Mouse (Mus musculus) thymus, adult 2 months (tissue): ENCODE measurements around the gene Adar. TPM values are rescaled to one million over a fixed set of nuclear protein-coding genes. Genes with fewer than 3 reads are reported as not detected.
A peak's percentile ranks its signal among the peaks of the same experiment; 100 is the strongest.

ENCODE experiments used
- DNase-seq: peaks from one replicate; pipeline ENCODE4 v3.0.0; 2021
- H3K27ac ChIP-seq: fragments of 200-500 bp; 2 replicates; pipeline ENCODE4 v1.5.1; 2012; ENCODE audit warnings: low read length, control low read depth; ENCODE audit not compliant: control insufficient read depth, insufficient read depth
- H3K27me3 ChIP-seq: fragments of 200-500 bp; 2 replicates; pipeline ENCODE4 v1.6.1; 2012; ENCODE audit warnings: mild to moderate bottlenecking, low read length, moderate library complexity, mixed read lengths; ENCODE audit not compliant: control insufficient read depth, insufficient read depth
- H3K36me3 ChIP-seq: fragments of 200-500 bp; 2 replicates; pipeline ENCODE4 v1.6.1; 2012; ENCODE audit warnings: mild to moderate bottlenecking, low read length, moderate library complexity; ENCODE audit not compliant: control insufficient read depth, insufficient read depth
- H3K4me1 ChIP-seq: fragments of 200-500 bp; replicated peaks from 2 replicates; pipeline ENCODE4 v1.6.1; 2012; ENCODE audit warnings: low read length; ENCODE audit not compliant: control insufficient read depth, insufficient read depth
- H3K4me3 ChIP-seq: fragments of 200-500 bp; 2 replicates; pipeline ENCODE4 v1.5.1; 2012; ENCODE audit warnings: mild to moderate bottlenecking, low read length, control low read depth, moderate library complexity; ENCODE audit not compliant: control insufficient read depth, insufficient read depth
- CTCF ChIP-seq: fragments of 200-500 bp; IDR thresholded peaks from 2 replicates; pipeline ENCODE4 v1.5.1; 2012; ENCODE audit warnings: mild to moderate bottlenecking, control low read depth, low read length, moderate library complexity, borderline replicate concordance; ENCODE audit not compliant: control insufficient read depth, poor library complexity, insufficient read depth; ENCODE audit errors: extremely low read depth
- POLR2A ChIP-seq: fragments of 200-500 bp; IDR thresholded peaks from 2 replicates; pipeline ENCODE4 v1.6.1; 2012; ENCODE audit warnings: mild to moderate bottlenecking, low read length, control low read depth, moderate library complexity; ENCODE audit not compliant: control insufficient read depth, poor library complexity, insufficient read depth; ENCODE audit errors: extremely low read depth
- WGBS: fragments of 180-500 bp; shearing (Covaris S2); methylation state at CpG from one replicate; pipeline ENCODE4 v1.1.7; 2018; 5-methylcytosine and 5-hydroxymethylcytosine counted together
- polyA plus RNA-seq: library from polyadenylated mRNA; depleted of rRNA; stranded (reverse); fragments of >200 nt; gene quantifications from 2 replicates; pipeline ENCODE4 v1.2.3, GENCODE M21; 2012

The Adar gene
- polyA plus RNA-seq, 1 experiment, result 71.1 TPM

DNA sequence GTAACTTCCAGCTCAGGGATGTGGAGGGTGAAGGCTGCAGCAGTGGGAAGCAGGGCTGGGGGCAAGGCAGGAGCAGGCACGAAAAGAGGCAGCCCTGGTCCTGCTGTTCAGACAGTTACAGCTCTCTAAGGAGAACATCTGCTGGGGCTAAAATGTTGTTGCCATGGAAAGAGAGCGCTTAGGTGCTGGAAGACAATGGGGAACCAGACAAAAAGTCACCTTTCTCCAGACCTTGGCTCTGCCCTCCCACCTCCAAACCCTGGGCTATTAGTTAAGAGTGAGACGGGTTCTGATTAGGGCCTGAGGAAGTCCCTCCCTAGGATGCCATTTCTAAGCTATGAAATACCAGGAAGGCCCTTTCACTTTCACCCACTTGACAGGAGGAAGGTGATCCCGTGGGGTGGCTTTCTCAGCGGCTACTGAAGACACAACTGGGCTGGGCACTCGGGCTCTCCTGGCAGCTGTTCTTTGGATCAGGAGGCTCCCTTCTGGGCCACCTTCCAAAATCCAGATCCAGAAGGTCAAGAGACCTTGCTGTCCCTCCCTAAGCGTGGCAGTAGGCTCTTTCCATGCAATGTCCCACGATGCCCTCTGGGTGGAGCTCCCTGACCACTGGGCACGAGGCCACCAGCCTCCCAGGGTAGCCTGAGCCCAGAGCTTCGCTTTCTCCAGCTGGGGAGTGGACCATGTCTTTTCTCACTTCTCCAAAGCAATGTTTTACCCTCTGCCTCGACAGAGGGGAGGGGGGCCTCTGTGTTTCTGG is 70.3 kb downstream of the Adar start:
- Histone ChIP-seq H3K4me1 (no peaks in the 10 kb centered on the region), H3K27ac (no peak overlapping the region), H3K36me3 (peaks cover 22% of the 10 kb centered on the region), H3K27me3 (no peaks in the 10 kb centered on the region), H3K4me3 (no peak overlapping the region)
- TF ChIP-seq POLR2A, result no peak
- 0 out of 2 replicates have a peak, but pooled peaks have one; percentile 25 for TF ChIP-seq CTCF
- 23% methylated on average over 11 of the region's 11 CpGs for WGBS
- peak; percentile 28 for DNase-seq

DNA sequence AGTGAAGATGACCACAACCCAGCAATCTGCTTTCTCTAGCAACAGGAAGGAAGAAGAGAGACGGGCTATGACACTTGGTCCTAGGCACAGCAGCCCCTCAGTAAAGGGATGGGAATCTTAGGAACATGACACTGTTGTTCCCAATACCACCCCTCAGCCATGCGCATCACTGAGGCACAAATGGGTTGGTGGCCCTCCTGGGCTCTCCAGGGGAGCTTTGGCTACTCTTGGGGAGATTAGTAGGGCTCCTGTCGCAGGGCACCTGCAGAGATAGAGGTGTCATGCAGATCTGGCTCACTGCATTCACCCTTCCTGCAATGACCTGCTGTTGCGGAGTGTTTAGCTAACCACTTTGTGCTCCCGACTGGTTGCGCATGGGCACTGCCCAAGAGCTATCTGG is 71.5 kb downstream of the Adar start:
- peaks cover 13% of the 10 kb centered on the region for H3K36me3 ChIP-seq
- H3K4me3 ChIP-seq, result no peak overlapping the region
- no peaks in the 10 kb centered on the region for H3K4me1 ChIP-seq
- no peak for TF ChIP-seq CTCF
- no peak for TF ChIP-seq POLR2A
- no peak for DNase-seq
- WGBS, result over 99% methylated on average over 6 of the region's 6 CpGs
- no peaks in the 10 kb centered on the region for H3K27me3 ChIP-seq
- no peak overlapping the region for H3K27ac ChIP-seq

GRCm38 (mm10) chr3:89788680-89789352 is 74.0 kb downstream of the Adar start:
- TF ChIP-seq POLR2A, result no peak
- no peak for TF ChIP-seq CTCF
- no peaks in the 10 kb centered on the region for H3K36me3 ChIP-seq
- H3K4me1 ChIP-seq, result no peaks in the 10 kb centered on the region
- H3K27ac ChIP-seq, result no peak overlapping the region
- H3K27me3 ChIP-seq, result no peaks in the 10 kb centered on the region
- DNase-seq, result no peak
- no peak overlapping the region for H3K4me3 ChIP-seq
- WGBS, result 90% methylated on average over 16 of the region's 16 CpGs

GRCm38 (mm10) chr3:89794616-89795015 is 79.8 kb downstream of the Adar start:
- 83% methylated on average over 2 of the region's 2 CpGs for WGBS
- Histone ChIP-seq H3K27ac (no peak overlapping the region), H3K4me1 (peaks cover 4% of the 10 kb centered on the region; the same call in 1 of the 2 replicates), H3K27me3 (no peaks in the 10 kb centered on the region), H3K4me3 (no peak overlapping the region), H3K36me3 (no peaks in the 10 kb centered on the region)
- DNase-seq, result no peak
- no peak for TF ChIP-seq CTCF
- TF ChIP-seq POLR2A, result no peak

- Histone ChIP-seq H3K4me3 (no peak overlapping the region), H3K36me3 (no peaks in the 10 kb centered on the region), H3K27me3 (no peaks in the 10 kb centered on the region), H3K4me1 (peaks cover 4% of the 10 kb centered on the region; the same call in 1 of the 2 replicates), H3K27ac (no peak overlapping the region)
- TF ChIP-seq POLR2A (no peak), CTCF (no peak)
- no peak for DNase-seq
- 58% methylated on average over 5 of the region's 5 CpGs for WGBS
Measured at GRCm38 (mm10) chr3:89795746-89796145, 80.9 kb downstream of the Adar start.

- no peaks in the 10 kb centered on the region for H3K27me3 ChIP-seq
- WGBS, result 4% methylated on average over 4 of the region's 4 CpGs
- H3K27ac ChIP-seq, result no peak overlapping the region
- H3K4me3 ChIP-seq, result no peak overlapping the region
- DNase-seq, result no peak
- no peaks in the 10 kb centered on the region for H3K36me3 ChIP-seq
- H3K4me1 ChIP-seq, result peaks cover 4% of the 10 kb centered on the region; the same call in 1 of the 2 replicates
- TF ChIP-seq POLR2A (no peak), CTCF (no peak)
Measured at GRCm38 (mm10) chr3:89796358-89796757, 81.5 kb downstream of the Adar start.
